In the genomic region with DNA sequence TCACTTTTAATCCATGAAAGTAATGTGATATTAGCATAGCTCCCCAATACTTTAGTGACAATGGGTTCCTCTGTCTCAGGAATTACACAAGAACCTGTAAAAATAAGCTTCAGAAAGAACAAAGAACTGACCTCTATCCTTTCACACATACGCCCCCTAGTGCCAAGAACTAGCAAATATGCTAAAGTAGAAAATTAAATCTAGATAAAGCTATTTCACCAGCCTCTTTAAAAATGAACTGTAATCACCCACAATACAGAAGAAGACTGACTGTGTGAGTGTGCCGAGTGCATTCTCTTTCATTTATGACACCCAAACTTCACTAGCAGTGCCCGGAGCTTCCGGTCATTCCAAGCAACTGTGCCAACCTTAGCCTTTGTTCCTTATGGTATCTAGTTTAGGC, we compare ENCODE assay signal across 8 mouse cellular contexts. TPM values are rescaled to one million over a fixed set of nuclear protein-coding genes. Genes with fewer than 3 reads are reported as not detected.
DNase-seq lines count a peak whose midpoint lies in the region; ATAC-seq lines count a peak whose summit lies in the region.

No protein-coding gene starts in this region.

- no peaks in the 10 kb centered on the region for H3K27me3 ChIP-seq in forebrain, embryonic 11.5 days (ENCODE audit: control insufficient read depth, insufficient read depth, low read length)
- H3K27me3 ChIP-seq in forebrain, embryonic 10.5 days (ENCODE audit: poor library complexity, severe bottlenecking), result no peaks in the 10 kb centered on the region
- H3K27me3 ChIP-seq in hindbrain, embryonic 15.5 days, result no peaks in the 10 kb centered on the region
- H3K27me3 ChIP-seq in midbrain, embryonic 13.5 days, result no peaks in the 10 kb centered on the region

- H3K9me3 ChIP-seq in forebrain, embryonic 11.5 days (ENCODE audit: control insufficient read depth, low read length), result no peaks in the 10 kb centered on the region
- H3K9me3 ChIP-seq in forebrain, embryonic 10.5 days, result no peaks in the 10 kb centered on the region
- H3K9me3 ChIP-seq in hindbrain, embryonic 15.5 days, result 0 out of 2 replicates have a peak, but pooled peaks cover 3% of the 10 kb centered on the region
- H3K9me3 ChIP-seq in midbrain, embryonic 13.5 days, result no peaks in the 10 kb centered on the region

- H3K4me3 ChIP-seq in forebrain, embryonic 11.5 days (ENCODE audit: low read depth, low read length), result no peak overlapping the region
- no peak overlapping the region for H3K4me3 ChIP-seq in forebrain, embryonic 10.5 days
- no peak overlapping the region for H3K4me3 ChIP-seq in hindbrain, embryonic 15.5 days
- H3K4me3 ChIP-seq in midbrain, embryonic 13.5 days (replicated peaks), result no peak overlapping the region

- no peaks in the 10 kb centered on the region for H3K36me3 ChIP-seq in forebrain, embryonic 11.5 days (ENCODE audit: control insufficient read depth, insufficient read depth, low read length)
- no peaks in the 10 kb centered on the region for H3K36me3 ChIP-seq in forebrain, embryonic 10.5 days (replicated peaks)
- H3K36me3 ChIP-seq in hindbrain, embryonic 15.5 days, result no peaks in the 10 kb centered on the region
- no peaks in the 10 kb centered on the region for H3K36me3 ChIP-seq in midbrain, embryonic 13.5 days

- H3K9ac ChIP-seq in forebrain, embryonic 11.5 days (ENCODE audit: low read length), result no peak overlapping the region
- no peak overlapping the region for H3K9ac ChIP-seq in hindbrain, embryonic 15.5 days
- H3K9ac ChIP-seq in midbrain, embryonic 13.5 days (replicated peaks), result no peak overlapping the region

- H3K27ac ChIP-seq in forebrain, embryonic 11.5 days (ENCODE audit: low read depth, low read length), result no peak overlapping the region
- H3K27ac ChIP-seq in forebrain, embryonic 10.5 days, result no peak overlapping the region
- H3K27ac ChIP-seq in hindbrain, embryonic 15.5 days (replicated peaks), result no peak overlapping the region
- H3K27ac ChIP-seq in midbrain, embryonic 13.5 days, result no peak overlapping the region

- DNase-seq in forebrain, embryonic 11.5 days (ENCODE audit: low spot score), result no peak
- DNase-seq in forebrain, embryonic 10.5 days (ENCODE audit: extremely low spot score, low spot score), result no peak
- DNase-seq in ovary, postnatal 14 days (ENCODE audit: low spot score), result peak; percentile 13
- DNase-seq in ovary, postnatal 10 days (ENCODE audit: low spot score), result no peak
- peak; percentile 74 to 75 for DNase-seq in cerebellum, postnatal 14 days
- no peak for DNase-seq in right cerebral cortex, postnatal 36 days (ENCODE audit: low spot score in 2 of 2)

- H3K4me2 ChIP-seq in forebrain, embryonic 11.5 days (ENCODE audit: low read depth, low read length, severe bottlenecking), result no peak overlapping the region
- no peak overlapping the region for H3K4me2 ChIP-seq in hindbrain, embryonic 15.5 days
- no peak overlapping the region for H3K4me2 ChIP-seq in midbrain, embryonic 13.5 days (replicated peaks)

- peak; percentile 55 for ATAC-seq in forebrain, embryonic 11.5 days (replicated peaks; ENCODE audit: low FRiP score)
- ATAC-seq in hindbrain, embryonic 15.5 days (ENCODE audit: low FRiP score, low read depth), result peak; percentile 68; the same call in 1 of the 2 replicates
- peak; percentile 76 for ATAC-seq in midbrain, embryonic 13.5 days

- no peaks in the 10 kb centered on the region for H3K4me1 ChIP-seq in forebrain, embryonic 11.5 days (replicated peaks; ENCODE audit: control insufficient read depth, insufficient read depth, low read length)
- H3K4me1 ChIP-seq in forebrain, embryonic 10.5 days, result no peaks in the 10 kb centered on the region
- no peaks in the 10 kb centered on the region for H3K4me1 ChIP-seq in hindbrain, embryonic 15.5 days (replicated peaks)
- H3K4me1 ChIP-seq in midbrain, embryonic 13.5 days (replicated peaks), result no peaks in the 10 kb centered on the region

- WGBS in forebrain, embryonic 11.5 days, result 61% methylated on average over 4 of the region's 4 CpGs
- 58% methylated on average over 4 of the region's 4 CpGs for WGBS in forebrain, embryonic 10.5 days
- 56% methylated on average over 4 of the region's 4 CpGs for WGBS in hindbrain, embryonic 15.5 days
- WGBS in midbrain, embryonic 13.5 days, result 52% methylated on average over 4 of the region's 4 CpGs

RNA-seq across cellular contexts. Expression of gene Ccdc90b, which starts 10.0 kb away (rescaled TPM):
- polyA plus RNA-seq in forebrain, embryonic 11.5 days (2014; fragmentation: Nextera tagmentation; extraction: Ambion mirVana), result 63.2 and 78.9 TPM in 2 replicates
- 63.2 and 65.2 TPM in 2 replicates for polyA plus RNA-seq in forebrain, embryonic 10.5 days (2016; fragmentation: Nextera tagmentation; extraction: Ambion mirVana)
- polyA plus RNA-seq in hindbrain, embryonic 15.5 days (2015; fragmentation: Nextera tagmentation; extraction: Ambion mirVana), result 58.3 and 61.1 TPM in 2 replicates
- polyA plus RNA-seq in midbrain, embryonic 13.5 days (2015; fragmentation: Nextera tagmentation; extraction: Ambion mirVana), result 82.3 and 87.2 TPM in 2 replicates

Comparison
In these comparisons a context has a peak if more than half of its experiments do, and no peak if none do; other contexts are left out.
1. DNase-seq: peak in ovary, postnatal 14 days (single experiment) and cerebellum, postnatal 14 days (2 of 2); none in forebrain, embryonic 11.5 days (single experiment), forebrain, embryonic 10.5 days (single experiment), ovary, postnatal 10 days (single experiment) and right cerebral cortex, postnatal 36 days (0 of 2).
2. Peak in every context shown above with its lines, with median percentiles within 50 percentile points of each other: ATAC-seq.